Mouse (Mus musculus): Measurements from ENCODE around the gene Adamts6. TPM values are rescaled to one million over a fixed set of nuclear protein-coding genes. Genes with fewer than 3 reads are reported as not detected.

Adamts6 gene
- total RNA-seq, 2 experiments from 2014 or later: 5.4 to 6.2 TPM

DNA sequence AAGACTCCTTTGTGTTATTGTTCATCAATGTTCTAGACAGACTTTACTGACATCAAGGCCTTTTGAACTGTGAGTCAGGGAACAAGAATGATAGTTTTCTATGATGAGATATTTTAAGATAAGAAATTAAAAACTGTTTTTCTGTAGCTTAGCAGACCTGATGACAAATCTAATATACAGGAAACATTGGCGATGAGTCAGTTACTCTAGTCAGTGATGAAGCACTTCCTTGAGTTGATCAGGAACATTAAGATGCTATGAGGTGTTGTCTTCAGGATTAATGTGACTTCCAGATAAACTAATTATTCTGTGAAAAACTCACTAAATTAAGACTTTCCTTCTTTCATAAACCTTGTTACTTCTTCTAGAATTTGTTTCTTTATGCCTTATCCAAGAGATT is 160.7 kb downstream of the Adamts6 start:
- intact Hi-C loops (cut with DNase I): no loop called here
- DNase-seq: no peak

DNA sequence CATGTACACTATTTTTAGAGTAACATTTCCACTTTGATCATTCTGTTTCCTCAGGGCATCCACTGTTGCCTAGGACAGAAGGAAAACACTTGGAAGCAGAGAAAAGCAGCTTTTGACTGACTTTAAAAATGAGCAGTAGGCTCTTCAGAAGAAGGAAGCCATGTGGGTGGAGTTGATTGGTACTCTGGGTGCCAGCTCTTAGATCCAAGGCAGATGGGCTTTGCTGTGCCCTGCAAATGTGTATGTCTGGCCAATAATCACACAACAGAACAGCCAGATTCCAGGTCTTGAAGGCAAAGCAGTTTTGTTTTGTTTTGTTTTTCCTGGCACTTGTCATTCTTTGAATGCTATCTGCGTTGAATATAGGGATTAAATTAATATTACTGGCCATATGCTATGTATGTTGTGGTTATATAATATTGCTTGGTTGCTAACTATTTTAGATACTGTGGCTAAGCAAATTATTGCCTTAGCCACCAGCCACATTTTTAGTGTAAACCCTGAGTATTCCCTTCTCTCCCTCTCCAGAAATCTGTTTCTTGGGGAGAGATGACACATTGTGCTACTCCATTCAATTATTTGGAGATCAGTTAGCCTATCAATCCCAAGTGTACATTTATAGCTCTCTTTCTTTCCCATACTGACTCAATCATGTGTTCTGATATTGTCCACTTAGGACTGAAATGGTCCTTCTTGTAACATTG is 165.8 kb downstream of the Adamts6 start:
- no peak for DNase-seq
- intact Hi-C loops (cut with DNase I): no loop called here

DNA sequence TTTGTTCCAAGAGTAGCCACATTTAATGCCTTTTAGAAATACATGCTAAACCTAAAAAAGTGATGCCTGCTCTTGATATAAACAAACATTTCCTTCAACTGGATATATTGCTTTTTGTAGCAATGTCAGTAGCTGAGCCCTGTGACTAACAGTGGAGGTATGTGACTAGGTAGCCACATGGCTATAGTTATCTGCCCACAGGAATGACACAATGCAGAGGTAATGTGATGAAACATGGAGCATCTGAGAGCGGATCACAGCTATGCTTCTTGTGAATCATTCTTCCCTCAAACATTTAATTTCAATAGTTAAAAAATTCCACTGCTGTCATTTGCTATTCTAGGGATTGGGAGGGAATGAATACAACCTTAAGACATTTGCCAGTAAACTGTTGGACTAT is 172.7 kb downstream of the Adamts6 start:
- DNase-seq: no peak
- intact Hi-C loops (cut with DNase I): no loop called here

DNA sequence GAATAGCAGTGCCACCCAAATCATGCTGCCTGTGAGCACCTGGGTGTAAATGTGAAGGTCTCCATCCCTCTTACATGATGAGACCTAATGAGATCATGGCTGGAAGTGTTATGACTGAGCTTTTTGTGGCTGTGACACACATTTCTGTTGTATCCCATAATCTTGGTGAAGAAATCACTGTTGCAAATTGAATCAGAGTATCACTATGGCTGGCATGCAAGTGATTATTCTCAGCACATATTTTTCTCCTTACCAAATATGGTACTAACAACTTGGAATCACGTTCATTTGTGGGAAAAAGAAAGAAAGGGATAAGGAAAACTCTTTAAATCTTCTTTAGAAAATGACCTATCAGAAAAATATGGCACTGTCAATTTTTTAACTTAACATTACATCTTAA is 180.4 kb downstream of the Adamts6 start:
- no peak for DNase-seq
- intact Hi-C loops (cut with DNase I): no loop called here

DNA sequence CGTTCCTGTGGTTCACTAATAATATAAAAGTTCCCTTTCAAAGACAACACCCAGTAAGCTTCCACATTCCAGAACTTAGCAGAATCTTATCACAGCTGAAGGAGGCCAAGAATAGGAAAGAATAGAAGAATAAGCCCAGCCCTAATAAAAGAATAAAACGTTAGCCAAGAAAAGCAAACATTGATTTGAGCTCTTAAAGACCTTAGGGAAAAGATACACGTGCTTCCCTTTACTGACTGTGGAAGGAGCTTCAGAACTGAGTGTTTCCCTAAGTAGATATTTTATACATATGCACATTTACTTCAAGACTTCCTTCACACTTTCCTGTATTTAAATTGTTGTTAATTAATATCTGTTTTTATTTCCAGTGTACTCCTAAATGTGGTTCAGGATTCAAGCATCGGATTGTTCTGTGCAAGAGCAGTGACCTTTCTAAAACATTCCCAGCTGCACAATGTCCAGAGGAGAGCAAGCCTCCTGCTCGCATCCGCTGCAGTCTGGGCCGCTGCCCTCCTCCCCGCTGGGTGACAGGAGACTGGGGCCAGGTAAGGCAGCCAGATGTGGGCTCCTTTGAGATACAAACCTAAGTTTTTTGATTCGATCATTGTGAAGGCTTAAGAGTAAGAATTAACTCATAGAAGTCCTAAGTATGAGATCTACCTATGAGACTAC is 188.8 kb downstream of the Adamts6 start:
- DNase-seq: no peak
- intact Hi-C loops (cut with DNase I): no loop called here

DNA sequence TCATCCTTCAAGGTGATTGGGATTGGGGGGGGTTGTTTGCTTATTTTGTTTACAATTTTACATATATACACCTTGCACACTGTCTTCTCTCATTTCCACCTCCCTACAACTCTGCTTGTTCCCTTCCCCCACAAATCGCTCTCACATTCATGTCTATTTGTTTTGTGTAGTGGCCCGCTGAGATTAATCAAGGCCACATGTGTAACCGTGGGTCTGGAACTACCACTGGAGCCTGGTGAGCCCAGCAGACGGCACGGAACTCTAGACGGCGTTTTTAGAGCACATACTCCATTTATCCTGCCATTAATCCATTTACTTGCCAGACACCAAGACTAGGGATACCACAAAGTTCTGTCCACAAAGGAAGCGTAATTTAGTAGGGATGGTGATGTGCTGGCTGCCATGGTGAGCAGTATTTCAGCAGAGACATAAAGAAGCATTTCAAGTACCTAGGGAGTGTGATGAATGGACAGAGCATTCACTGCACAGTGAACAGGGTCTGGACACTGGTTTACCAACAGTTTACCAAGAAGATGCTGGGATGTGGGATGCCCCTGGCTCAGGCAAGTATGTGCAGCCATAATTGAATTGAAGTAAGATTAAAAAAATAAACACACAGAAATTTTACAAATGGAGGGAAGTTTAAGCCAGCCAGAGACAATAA is 194.9 kb downstream of the Adamts6 start:
- no peak for DNase-seq
- intact Hi-C loops (cut with DNase I): no loop called here

DNA sequence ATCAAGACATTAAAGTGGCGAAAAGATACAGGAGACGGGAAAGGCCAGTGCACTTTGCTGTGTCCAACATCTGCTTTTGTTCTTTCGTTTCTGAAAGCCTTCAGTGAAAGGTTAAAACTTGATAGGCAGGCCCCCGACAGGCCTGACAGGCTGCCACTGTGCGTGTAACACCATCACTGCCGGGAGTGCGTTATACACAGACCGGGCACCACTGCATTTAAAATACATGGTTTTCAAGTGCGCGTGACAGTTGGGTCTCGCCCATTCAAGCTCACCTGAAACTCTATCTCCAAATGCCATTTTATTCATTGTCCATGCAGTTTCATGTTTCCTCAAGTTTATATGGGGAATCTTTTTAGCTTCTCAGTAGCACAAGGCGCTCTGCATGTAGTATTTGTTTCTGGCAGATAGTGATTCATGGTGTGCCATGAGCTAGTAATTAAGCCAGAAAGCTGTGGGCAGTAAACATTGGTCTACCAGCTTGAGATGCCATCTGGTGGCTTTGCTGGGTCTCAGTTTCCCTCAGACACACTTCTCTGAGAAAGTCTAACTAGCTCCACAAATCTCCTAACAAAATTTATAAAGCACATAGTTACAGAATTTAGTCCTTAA is 195.6 kb downstream of the Adamts6 start:
- intact Hi-C loops (cut with DNase I): no loop called here

DNA sequence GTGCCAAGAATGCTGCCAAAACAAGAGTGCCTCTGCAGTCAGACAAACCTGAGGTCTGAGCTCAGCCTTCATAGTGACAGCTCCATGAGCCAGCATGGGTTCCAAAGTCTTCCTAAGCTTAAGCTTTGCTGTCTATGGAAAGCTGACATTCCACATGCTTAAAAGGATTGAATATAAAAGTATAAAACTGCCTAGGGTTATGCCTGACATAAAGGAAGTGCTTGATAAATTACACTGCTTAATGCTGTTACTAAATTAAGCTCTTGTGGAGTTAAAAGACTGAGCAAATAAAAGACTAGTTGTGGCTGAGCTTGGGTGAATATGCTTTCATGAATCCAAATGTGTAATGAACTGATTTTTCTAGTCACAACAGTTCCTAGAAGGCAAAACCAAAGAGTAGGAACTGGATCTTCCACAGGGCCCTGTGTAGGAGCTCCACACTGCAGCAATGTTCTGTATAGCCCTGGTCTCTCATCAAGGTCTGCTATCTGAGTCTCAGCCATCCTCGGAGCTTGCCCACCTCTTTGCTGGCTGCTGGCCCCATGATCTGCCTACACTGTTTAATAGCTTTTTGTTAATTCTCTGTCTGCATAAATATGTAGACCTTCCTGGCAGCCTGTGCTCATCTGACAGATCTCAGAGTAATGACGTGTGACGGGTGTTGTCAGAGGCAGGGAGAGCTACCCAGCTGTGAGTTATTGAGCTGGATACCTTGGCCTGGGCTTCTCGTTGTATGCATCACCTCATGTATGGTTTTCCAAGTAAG is 203.6 kb downstream of the Adamts6 start:
- DNase-seq: no peak
- intact Hi-C loops (cut with DNase I): no loop called here

More for the DNA sequence above, 195.6 kb downstream of the Adamts6 start:
- no peak for DNase-seq

DNA sequence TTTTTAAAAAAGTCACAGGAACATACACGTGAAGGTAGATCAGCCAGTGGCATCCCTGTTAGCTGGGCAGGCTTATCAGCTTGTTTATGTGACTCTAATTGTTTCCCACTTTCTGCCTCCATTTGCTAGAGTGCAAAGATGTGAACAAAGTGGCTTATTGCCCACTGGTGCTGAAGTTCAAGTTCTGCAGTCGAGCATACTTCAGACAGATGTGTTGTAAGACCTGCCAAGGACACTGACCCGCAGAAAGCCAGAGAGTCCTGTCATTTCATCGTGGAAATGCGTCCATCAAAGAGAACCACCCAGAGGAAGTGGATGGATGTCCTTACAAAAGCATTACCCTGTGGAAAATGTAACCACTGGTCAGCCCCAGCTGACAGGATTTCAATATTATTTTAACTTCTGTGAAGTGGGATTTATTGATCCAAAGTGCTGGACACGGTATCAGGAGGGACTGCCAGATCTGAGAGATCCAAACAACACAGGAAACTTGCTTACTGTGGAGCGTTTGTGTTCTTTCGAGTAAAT is 205.9 kb downstream of the Adamts6 start:
- DNase-seq: peak; percentile 6 to 21
- intact Hi-C loops (cut with DNase I): no loop called here

DNA sequence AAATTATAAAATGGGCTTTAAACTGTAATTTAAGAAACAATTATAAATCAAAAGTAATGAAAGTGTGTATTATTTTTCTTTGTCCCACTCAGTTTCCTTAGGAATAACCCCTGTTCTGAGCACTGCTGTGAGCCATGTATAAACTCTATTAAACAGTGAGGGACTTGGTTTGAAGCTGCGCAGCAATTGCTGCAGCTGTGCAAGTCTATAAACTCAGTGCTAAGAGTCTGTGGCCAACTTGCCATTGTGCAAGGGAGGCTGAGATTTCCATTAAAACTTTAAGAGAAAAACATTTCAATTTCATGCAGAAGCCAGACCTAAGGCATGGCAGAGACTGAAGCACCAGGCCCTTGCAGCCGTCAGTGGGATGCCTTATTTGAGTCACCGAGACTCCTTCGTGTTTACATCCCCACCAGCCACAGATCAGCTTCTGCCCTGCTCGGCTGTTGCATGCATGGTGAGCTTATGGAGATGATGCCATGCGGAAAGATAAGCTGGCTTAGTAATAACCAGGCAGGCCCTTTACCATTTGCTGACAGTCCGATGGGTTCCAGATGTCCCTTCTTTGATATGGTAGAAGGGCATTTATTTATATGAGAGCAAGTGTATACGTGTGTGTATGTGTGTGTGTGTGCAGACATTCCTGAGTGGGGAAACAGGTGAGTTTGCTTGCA is 206.7 kb downstream of the Adamts6 start:
- no peak for DNase-seq
- intact Hi-C loops (cut with DNase I): no loop called here

DNA sequence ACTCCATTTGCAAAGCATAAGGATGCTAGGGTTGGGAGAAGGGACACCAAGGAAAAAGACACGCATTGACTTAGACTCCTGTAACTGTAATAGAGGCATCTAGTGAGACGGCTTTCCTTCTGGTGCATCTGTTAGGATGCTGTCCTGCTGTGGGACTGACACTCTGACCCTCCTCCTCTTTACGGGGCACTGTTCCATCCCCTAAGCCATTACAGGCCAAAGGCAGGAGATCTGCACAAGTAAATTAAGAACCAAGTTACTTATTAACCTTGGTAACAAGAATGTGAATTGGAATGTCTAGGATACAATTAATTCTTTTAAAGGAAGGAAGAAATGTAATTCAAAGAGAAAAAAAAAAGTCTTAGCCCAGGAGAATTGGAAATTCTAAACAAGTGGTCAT is 210.0 kb downstream of the Adamts6 start:
- intact Hi-C loops (cut with DNase I): no loop called here
- no peak for DNase-seq

DNA sequence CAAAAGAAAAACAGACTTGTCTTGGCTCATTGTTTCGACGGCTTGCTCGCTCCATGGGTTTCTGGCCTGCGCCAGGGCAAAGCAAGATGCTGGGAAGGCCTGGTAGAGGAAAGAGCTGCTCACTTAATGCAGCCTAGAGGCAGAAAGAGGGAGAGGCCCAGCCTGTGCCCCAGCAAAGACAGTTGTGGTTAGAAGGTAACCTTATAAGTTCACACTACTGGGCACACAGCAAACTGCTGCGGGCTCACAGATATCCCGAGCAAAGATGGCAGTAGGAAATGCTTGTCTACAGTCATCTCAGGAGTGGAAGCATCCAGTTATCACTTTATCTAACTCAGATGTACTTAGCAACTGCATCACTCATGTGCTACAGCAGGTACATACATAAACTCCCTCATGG is 211.0 kb downstream of the Adamts6 start:
- DNase-seq: no peak
- intact Hi-C loops (cut with DNase I): no loop called here

DNA sequence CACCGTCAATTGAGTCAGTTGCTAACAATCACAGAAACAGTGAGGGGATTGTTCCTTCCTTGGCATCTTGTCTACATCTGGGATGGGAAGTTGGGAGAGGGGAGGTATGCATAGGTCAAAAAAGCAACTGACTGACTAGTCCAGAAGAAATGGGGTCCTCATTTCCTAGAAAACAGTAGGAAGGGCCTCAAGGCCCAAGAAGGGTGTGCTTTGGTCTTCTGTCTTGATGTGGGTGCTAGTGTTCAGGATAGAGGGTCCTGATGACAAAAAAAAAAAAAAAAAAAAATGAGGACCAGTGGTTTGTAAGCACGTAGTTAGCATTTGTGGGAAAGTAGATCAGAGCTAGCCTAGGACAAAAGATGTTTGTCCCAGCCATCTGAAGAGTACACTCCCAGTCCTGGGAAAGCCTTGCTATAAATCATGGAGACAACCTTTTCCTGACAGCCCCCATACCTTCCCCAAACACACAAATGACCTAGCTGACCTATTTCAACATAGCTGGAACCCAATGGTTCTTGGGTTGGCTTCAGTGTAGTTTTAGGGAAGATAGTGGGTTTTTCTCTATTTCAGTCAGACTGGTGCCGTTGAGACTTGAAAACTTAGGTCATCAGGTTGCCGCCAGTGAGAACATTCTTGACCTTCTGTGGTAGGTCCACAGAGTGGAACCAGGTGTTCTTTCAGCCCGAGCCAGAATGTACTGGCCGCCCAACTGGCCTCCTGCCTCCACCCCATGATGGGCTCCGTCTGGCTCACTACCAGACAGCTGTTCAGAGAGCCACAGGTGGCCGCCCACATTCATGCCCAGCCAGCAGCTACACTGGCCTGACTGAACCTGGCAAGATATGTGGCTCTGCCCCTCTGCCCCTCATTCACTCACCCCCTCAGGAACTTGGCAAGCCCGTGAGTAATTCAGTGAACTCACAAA is 211.7 kb downstream of the Adamts6 start:
- intact Hi-C loops (cut with DNase I): no loop called here
- peak; percentile 25 to 43 for DNase-seq

DNA sequence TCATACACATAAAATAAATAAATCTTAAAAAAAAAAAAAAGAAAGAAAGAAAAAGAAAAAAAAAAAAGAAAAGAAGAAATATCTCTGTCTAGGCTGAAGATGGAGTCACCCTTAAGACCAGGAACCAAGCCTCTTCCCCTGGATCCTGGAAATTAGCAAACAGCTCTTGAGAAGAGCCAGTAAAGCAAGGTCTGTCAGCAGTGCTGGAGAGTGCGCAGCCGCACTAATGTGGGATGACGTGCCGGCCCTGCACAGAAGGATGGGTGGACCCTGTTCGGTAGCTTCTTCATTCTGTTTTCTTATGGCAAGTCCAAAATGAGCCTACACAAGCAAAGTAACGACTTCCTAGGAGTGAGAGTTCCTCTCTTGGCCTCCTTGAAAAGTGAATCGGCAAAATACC is 214.8 kb downstream of the Adamts6 start:
- no peak for DNase-seq
- intact Hi-C loops (cut with DNase I): no loop called here

DNA sequence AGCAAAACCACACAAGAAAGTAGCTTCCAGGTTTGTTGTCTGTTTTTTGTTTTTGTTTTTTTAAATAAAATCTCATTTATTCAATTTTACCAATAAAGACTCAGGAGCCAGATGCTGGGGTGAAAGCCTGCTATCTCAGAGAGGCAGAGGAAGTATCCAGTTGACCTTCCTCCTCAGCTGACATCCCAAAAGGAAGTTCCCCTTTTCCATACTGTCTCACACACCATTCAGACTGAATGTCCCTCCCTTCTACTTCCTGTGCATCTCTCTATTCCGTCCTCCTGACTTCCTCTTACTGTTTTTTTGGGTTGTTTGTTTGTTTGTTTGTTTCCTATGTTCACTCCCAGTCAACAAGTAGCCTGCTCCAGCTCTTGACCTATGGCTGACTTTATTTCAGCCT is 216.4 kb downstream of the Adamts6 start:
- intact Hi-C loops (cut with DNase I): no loop called here

DNA sequence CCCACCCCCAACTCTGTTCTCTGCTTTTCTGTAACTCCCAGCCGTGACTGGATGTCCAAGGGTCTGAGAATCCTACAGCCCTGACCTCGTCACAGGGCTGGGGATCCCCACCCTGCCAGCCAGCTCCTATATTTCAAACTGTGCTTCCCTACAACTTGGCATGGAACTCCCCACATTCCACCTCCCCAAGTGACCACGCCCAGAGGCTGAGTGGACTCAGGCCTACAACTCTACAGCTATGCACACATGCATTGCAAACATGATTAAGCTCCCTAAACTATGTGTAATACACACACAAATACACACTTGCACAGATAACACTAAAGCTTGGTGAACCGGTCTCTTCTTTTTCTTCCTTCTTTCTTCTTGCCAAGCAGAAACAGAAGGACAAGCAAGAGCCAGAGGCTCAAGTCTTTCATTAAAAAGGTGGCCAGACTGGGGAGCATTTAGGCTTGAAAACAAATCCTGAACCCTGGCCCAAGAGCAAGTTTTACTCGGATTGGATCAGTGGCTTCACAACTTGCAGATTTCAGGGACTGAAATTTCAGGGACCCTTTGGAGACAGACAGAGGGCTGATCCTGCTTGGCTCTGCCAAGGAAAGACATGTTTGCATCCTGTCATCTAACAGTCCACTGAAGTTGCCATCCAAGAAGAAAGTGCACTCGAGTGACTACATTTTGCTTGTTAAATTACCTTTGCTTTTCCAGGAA is 218.7 kb downstream of the Adamts6 start:
- no peak for DNase-seq
- intact Hi-C loops (cut with DNase I): no loop called here

More for the DNA sequence above, 216.4 kb downstream of the Adamts6 start:
- DNase-seq: no peak

DNA sequence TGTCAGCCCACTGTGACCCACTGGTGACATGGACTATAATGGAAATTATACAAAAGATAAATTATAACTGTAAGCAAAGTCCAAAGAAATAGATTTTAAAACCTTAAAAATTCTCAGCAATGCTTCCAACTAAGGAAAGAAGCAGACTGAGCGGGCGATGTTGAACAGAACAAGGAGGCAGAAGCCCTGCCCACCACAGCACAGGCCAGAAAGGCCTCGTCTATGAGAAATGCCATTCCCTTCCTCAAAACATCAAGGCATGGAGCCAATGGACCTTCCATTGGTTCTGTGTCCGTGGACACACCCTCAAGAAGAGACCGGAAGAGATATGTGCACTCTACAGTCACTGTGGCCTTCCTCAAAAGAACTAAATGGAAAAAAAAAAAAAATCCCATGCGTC is 220.0 kb downstream of the Adamts6 start:
- intact Hi-C loops (cut with DNase I): no loop called here
- no peak for DNase-seq

Data from heart, postnatal 14 days (tissue).